Mouse (Mus musculus): ENCODE measurements around the gene Sgsm2. TPM values are rescaled to one million over a fixed set of nuclear protein-coding genes. Genes with fewer than 3 reads are reported as not detected.

Sgsm2 gene
- polyA plus RNA-seq, 3 experiments from 2014 or later, result 1.2 to 3.2 (median 2.9) TPM

- ATAC-seq, result no peak
These were observed 14.9 kb downstream of the Sgsm2 start for GRCm38 (mm10) chr11:74881979-74882378.

DNA sequence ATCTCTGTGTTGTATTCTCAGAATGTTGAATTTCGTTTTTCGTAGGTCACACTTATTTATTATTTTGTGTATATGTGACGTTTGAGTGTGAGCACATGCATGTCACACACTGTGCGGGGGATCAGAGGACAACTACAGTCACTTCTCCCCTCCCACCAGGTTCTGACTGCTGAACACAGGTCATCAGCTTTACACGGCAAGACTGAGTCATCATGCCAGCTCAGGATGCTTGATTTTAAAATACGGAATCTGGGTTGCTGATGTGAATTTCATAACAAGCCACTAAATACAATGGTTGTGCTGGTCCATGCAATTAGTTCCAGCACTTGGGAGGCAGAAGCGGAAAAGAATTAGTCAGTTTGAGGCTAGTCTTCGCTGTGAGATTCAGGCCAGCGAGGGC is 15.9 kb downstream of the Sgsm2 start:
- ATAC-seq, result peak; percentile 70

DNA sequence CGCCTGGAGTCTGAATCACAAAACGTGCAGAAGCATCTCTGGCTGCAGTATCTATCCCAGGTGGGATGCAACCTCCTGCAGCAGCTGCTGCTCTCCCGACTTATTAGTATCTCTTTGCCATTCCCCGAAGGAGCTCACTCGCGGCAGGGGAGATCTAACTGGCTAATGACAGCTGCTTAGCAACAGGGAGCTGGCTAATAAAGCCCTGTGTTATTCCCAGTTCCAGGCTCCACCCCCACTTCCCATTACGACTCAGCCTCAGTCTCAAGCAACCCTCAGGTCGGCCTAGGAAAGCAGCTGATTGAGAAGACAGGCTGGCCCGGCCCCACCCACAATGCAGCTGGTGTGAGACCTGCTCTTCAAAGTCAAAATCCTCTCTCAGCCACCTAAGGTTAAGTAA is 20.1 kb downstream of the Sgsm2 start:
- ATAC-seq, result no peak

DNA sequence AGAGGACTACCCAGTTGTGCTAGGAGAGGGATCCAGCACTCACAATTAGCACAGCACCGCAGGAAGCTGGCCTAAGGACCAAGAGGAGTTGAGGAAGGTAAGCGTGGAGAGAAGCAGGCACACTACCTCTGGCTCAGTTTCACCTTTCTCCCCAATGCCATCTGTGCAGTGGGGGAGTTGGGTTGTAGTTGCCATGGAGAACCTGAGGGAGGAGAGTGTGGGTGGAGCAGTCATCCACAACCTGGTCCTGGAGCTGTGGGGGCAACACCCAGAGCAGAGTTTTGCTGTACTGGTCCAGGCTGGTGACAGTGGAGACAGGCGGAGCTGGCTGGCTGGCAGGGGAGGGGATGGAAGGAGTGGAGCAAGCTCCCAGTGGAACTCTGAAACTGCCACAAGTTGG is 22.2 kb downstream of the Sgsm2 start:
- no peak for ATAC-seq

GRCm38 (mm10) chr11:74870991-74871622 is 25.8 kb downstream of the Sgsm2 start:
- ATAC-seq, result no peak

GRCm38 (mm10) chr11:74870544-74870943 is 26.3 kb downstream of the Sgsm2 start:
- no peak for ATAC-seq

GRCm38 (mm10) chr11:74869603-74870002 is 27.3 kb downstream of the Sgsm2 start:
- no peak for ATAC-seq

- ATAC-seq, result no peak
These were observed 28.7 kb downstream of the Sgsm2 start for GRCm38 (mm10) chr11:74868046-74868760.

DNA sequence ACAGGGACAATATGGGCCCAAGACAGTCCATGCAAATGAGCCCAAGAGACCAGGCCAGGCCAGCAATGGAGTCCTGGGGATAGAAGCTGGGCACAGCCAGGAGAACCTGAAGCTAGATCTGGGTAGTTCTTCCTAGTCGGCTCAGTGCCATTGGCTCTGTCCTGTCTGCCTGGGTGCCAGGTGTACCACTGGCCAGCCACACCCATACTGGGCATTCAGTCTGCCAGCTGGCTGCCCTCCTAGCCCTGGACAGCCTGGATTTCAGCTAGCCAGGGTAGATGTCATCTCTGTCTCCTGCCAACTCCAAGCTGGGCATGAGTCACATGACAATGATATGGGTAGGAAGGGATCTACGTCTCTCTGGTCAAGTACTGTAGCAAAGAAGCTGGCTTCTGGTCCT is 29.7 kb downstream of the Sgsm2 start:
- ATAC-seq, result no peak

- no peak for ATAC-seq
These were observed 30.2 kb downstream of the Sgsm2 start for GRCm38 (mm10) chr11:74866640-74867039.

- ATAC-seq, result no peak
These were observed 31.6 kb downstream of the Sgsm2 start for GRCm38 (mm10) chr11:74865252-74865651.

DNA sequence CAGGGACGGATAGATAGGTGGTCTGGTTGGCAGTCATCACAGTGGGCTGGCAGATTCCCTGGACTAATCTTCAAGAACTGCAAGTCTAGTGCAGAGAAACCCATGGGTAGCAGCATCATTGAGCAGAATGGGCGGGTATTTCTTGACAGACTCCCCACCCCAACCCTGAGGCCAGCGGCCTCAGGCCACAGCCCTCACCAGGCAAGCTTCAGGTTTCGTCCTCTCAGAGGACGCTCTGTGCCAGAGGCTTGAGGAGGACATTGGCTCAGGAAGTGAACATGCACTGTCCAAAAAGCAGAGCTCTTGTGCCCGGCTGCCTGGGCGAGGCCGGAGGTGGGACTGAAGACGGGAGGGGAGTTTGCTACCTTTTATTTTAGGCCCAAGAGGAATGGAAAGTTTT is 32.4 kb downstream of the Sgsm2 start:
- ATAC-seq, result no peak

DNA sequence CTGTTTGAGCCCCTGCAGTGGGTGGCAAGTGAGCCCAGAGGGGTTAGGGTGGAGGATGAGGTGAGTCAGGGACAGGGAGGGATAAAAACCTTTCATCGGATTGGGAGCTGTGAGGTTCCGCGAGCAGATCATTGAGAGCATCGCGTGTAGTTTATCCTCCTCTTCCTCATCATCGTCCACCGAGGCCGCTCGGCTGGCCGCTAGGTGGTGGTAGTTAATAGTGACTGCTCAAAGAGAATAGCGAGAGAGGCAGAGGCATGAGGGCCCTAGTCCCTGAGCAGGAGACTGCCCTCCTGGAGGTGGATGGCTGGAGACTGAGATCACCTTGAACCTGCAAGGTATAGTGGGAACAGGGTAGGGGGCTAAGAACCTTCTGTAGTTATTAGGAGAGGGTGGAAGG is 33.4 kb downstream of the Sgsm2 start:
- no peak for ATAC-seq

DNA sequence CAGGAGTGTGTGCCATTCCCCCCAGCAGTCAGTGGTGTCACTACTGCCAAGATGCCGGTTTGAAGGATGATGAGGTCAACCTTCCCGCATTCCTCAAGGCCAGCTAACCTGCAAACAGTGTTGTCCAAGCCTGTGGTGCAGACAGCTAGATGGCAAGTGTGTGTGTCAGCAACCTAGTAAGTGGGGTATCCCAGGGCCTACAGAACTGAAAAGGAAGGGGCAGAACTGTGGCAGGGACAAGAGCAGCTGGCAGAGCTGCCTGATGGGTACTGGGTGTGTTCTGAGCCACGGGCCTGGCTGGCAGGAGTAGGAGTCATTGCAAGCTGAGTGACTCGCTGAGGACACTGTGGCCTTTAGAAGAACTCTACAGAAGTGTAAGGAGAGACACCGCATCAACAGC is 34.7 kb downstream of the Sgsm2 start:
- ATAC-seq, result no peak

DNA sequence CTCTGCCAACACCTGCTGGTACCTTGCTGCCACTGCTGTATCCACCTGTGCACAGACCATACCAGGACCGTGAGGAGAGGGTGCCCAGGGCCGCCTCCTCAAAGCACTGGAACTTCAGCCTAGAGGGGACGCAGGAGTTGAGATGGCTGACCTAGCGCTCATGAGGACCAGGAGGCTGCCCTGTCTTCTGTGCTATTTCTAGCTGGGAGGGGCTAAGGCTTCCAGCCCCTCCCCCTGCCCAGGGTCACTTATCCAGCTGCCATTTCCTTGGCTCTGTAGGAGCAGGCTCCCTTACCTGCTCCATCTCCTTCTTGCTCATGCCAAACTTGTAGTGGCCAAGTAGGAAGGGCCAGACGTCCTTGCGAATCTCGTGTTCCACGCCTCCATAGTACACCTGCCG is 39.1 kb downstream of the Sgsm2 start:
- ATAC-seq, result no peak

GRCm38 (mm10) chr11:74850998-74851661 is 45.7 kb downstream of the Sgsm2 start:
- no peak for ATAC-seq

DNA sequence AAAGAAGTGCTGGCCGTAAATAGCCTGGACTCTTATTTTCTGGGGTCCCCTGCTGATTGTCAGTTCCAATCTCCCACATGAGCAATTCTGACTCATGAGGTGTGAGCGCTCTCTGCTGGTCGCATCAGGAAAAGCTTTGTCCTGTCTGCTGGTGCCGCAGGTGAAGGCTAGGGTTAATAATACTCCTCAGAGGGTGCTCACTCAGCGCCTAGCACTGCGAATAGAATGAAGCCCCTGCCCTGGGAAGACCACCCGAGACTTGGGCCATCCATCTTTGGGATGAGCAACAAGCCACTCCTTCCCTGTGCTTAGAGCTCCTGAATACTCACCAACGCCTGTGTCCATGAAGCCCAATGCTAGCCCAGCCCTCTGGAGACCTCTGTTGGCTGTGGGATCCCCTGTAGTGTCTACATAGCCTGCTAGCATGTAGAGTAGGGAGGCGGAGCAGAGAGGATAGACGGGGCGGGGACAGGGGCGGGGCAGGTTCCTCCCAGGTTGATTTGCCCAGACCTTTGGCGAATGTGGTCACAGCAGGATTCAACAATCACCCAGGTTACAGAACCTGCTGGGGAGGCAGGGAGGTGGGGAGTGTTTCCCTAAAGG is 48.8 kb downstream of the Sgsm2 start:
- ATAC-seq, result peak; percentile 43

DNA sequence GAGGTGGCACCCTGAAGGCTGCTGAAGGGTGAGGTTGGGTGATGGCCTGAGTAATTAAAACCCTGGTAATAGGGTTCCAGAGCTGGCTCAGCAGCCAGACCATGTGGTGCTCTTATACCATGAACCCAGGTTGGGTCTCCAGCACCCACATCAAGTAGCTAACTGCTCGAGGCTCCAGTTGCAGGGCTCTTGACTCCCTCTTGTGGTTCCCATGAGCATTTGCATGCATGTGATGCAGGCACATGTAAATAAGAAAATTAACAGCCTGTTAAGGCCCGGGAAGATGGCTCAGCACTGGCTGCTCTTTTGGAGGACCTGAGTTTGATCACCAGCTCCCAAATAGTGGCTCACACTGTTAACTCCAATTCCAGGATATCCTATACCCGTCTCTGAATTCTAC is 51.1 kb downstream of the Sgsm2 start:
- no peak for ATAC-seq

DNA sequence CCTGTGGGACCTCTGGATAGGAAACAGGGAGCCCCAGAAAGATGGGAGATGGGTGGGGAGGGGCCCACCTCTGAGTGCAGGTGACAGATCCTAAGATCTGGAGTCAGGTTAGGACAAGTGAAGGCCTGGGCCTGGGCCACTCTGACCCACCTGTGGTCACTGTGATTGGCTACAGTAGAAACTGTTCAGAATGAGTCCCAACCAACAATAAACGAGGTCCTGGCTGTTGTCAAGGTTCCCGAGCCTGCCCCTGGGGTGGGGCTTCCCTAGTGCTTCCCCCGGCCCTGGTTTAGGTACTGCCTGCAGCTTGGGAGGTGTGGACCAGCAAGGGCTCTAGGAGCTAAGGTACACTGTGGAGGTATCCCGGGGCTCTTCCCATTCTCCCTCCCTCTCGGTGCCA is 53.1 kb downstream of the Sgsm2 start:
- ATAC-seq, result no peak

GRCm38 (mm10) chr11:74843435-74843714 is 53.5 kb downstream of the Sgsm2 start:
- no peak for ATAC-seq

DNA sequence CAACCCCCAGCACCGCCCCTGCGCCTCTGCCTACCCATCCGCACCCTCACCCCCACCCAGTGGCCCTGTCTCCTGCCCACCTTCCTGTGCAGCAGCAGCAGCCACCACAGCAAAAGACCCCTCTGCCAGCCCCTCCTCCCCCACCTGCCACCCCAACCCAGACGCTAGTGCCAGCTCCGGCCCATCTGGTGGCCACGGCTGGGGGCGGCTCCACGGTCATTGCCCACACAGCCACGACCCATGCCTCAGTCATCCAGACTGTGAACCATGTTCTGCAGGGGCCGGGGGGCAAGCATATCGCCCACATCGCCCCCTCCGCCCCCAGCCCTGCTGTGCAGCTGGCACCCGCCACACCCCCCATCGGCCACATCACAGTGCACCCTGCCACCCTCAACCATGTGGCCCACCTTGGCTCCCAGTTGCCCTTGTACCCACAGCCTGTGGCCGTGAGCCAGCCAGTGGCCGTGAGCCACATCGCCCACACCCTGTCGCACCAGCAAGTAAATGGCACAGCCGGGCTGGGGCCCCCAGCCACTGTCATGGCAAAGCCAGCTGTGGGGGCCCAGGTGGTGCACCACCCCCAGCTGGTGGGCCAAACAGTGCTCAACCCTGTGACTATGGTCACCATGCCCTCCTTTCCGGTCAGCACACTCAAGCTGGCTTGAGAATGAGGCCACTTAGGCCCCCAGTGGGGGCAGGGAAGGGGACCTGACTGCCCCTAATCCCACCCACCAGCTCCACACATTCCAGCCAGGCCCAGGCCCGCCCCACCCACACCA is 54.0 kb downstream of the Sgsm2 start:
- no peak for ATAC-seq

DNA sequence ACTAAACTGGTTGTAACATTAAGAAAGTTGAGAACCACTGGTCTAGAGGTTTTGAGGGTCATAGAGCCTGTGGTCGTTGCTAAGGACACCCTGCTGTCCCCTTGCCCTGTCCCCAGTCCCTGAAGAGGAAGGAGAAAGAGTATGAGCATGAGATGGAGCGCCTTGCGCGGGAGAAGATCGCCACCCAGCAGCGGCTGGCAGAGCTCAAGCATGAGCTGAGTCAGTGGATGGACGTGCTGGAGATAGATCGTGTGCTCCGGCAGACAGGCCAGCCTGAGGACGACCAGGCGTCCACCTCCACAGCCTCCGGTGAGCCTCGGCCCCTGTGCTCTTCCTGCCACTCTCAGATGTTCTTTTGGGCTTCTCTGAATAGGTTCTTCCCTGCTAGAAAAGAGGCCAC is 54.8 kb downstream of the Sgsm2 start:
- ATAC-seq, result no peak

GRCm38 (mm10) chr11:74841366-74841765 is 55.5 kb downstream of the Sgsm2 start:
- ATAC-seq, result no peak
